Mouse (Mus musculus) erythroblast, embryonic 14.5 days (primary cell): ENCODE results near the gene Slc6a5.

ENCODE experiments used
- GATA1 ChIP-seq: IDR thresholded peaks from 2 replicates; pipeline ENCODE4 v1.6.1; 2012; ENCODE audit warnings: low read length, inconsistent platforms, mixed read lengths
- TAL1 ChIP-seq: IDR thresholded peaks from 3 replicates; pipeline ENCODE4 v1.6.1; 2012; ENCODE audit warnings: low read length, inconsistent platforms, mixed read lengths

- TF ChIP-seq TAL1 (no peak), GATA1 (no peak)
Observed at GRCm38 (mm10) chr7:49975441-49976121, 65.6 kb downstream of the Slc6a5 start.
